Mouse (Mus musculus) olfactory bulb, adult 2 months (tissue): ENCODE results near the gene Calhm6.

Source experiments
- CTCF ChIP-seq: fragments of 200-500 bp; IDR thresholded peaks from 2 replicates; pipeline ENCODE4 v1.5.1; 2012; ENCODE audit warnings: low read depth, mild to moderate bottlenecking, low read length, moderate library complexity; ENCODE audit not compliant: insufficient read depth
- POLR2A ChIP-seq: fragments of 200-500 bp; IDR thresholded peaks from 2 replicates; pipeline ENCODE4 v1.6.1; 2012; ENCODE audit warnings: mild to moderate bottlenecking, low read depth, low read length, moderate library complexity; ENCODE audit not compliant: insufficient read depth

- TF ChIP-seq CTCF (no peak), POLR2A (no peak)
These were observed 16.8 kb downstream of the Calhm6 start for GRCm38 (mm10) chr10:34110863-34111465.
